11 mouse cellular contexts compared by ENCODE assay signal in the genomic region with DNA sequence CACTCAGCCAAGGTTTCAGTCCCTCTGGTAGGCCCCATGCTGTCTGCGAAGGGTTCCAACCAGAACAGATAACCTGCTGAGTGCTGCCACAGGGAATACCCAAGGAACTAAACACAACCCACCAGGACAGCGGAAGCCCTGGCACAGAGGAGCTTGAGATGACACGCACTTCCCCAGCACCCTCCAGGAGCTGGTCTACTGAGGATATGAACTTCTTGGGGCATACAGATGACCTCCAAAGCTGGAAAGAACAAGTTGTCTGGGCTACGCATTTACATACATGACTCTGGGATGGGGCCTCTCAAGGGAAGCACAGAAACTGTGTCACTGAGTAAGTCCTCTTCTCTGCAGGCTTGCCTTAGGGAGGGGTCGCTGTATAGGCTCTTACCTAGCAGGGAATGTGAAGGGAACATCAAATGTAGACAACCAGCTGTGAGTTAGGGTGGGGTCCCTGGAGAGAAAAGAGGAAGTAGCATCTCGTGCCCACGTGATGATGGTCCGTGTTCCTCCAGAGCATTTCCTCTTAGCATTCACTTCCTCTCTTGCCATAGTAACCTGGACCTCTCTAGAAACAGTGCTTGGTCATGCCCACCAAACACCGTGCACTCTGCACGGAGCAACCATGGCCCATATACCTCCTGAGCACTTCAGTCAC. TPM values are rescaled to one million over a fixed set of nuclear protein-coding genes. Genes with fewer than 3 reads are reported as not detected.
DNase-seq lines count a peak whose midpoint lies in the region; ATAC-seq lines count a peak whose summit lies in the region.
"Had no signal": no experiment of that assay in that cellular context is flagged by ENCODE, and none has a peak within 500 bp of the region (broad histone marks: within the 10 kb centered on the region; RNA-seq: fewer than 3 reads in every experiment).

No protein-coding gene starts in this region.

- no peaks in the 10 kb centered on the region for H3K9me3 ChIP-seq in intestine, embryonic 16.5 days (ENCODE audit: control insufficient read depth, low read length)
- H3K9me3 ChIP-seq in intestine, embryonic 15.5 days, result no peaks in the 10 kb centered on the region
- no peaks in the 10 kb centered on the region for H3K9me3 ChIP-seq in liver, embryonic 13.5 days (replicated peaks)
- no peaks in the 10 kb centered on the region for H3K9me3 ChIP-seq in kidney, embryonic 14.5 days (ENCODE audit: control insufficient read depth, low read length)
- H3K9me3 ChIP-seq: kidney, embryonic 15.5 days; lung, embryonic 15.5 days had no signal

- H3K4me3 ChIP-seq in intestine, embryonic 16.5 days (ENCODE audit: low read length), result no peak overlapping the region
- no peak overlapping the region for H3K4me3 ChIP-seq in intestine, embryonic 15.5 days (replicated peaks)
- H3K4me3 ChIP-seq in liver, embryonic 13.5 days (replicated peaks), result no peak overlapping the region
- no peak overlapping the region for H3K4me3 ChIP-seq in kidney, embryonic 14.5 days (ENCODE audit: low read length)
- H3K4me3 ChIP-seq: kidney, embryonic 15.5 days; lung, embryonic 15.5 days had no signal

- H3K27ac ChIP-seq in intestine, embryonic 16.5 days (ENCODE audit: low read length), result peak overlapping the region; percentile 8; the same call in 1 of the 2 replicates
- no peak overlapping the region for H3K27ac ChIP-seq in intestine, embryonic 15.5 days
- H3K27ac ChIP-seq in liver, embryonic 13.5 days, result peak overlapping the region; percentile 45
- H3K27ac ChIP-seq in kidney, embryonic 14.5 days (ENCODE audit: low read depth, low read length), result no peak overlapping the region
- H3K27ac ChIP-seq: lung, embryonic 15.5 days had no signal

- no peak overlapping the region for H3K4me2 ChIP-seq in intestine, embryonic 16.5 days (ENCODE audit: low read depth, low read length)
- no peak overlapping the region for H3K4me2 ChIP-seq in intestine, embryonic 15.5 days (replicated peaks)
- no peak overlapping the region for H3K4me2 ChIP-seq in liver, embryonic 13.5 days
- no peak overlapping the region for H3K4me2 ChIP-seq in kidney, embryonic 14.5 days (replicated peaks; ENCODE audit: low read depth, low read length)
- H3K4me2 ChIP-seq: kidney, embryonic 15.5 days; lung, embryonic 15.5 days had no signal

- 84% methylated on average over 10 of the region's 10 CpGs for WGBS in intestine, embryonic 16.5 days
- WGBS in intestine, embryonic 15.5 days, result 82% methylated on average over 10 of the region's 10 CpGs
- 48% methylated on average over 10 of the region's 10 CpGs for WGBS in liver, embryonic 13.5 days (ENCODE audit: insufficient replicate concordance)
- 91% methylated on average over 10 of the region's 10 CpGs for WGBS in kidney, embryonic 14.5 days

- no peak for ATAC-seq in intestine, embryonic 16.5 days
- no peak for ATAC-seq in intestine, embryonic 15.5 days
- ATAC-seq in liver, embryonic 13.5 days (ENCODE audit: low read depth), result no peak
- no peak for ATAC-seq in kidney, embryonic 14.5 days (ENCODE audit: low FRiP score, low TSS enrichment)

- no peaks in the 10 kb centered on the region for H3K27me3 ChIP-seq in intestine, embryonic 16.5 days (replicated peaks; ENCODE audit: control insufficient read depth, insufficient read depth, low read length)
- H3K27me3 ChIP-seq in intestine, embryonic 15.5 days (replicated peaks), result no peaks in the 10 kb centered on the region
- no peaks in the 10 kb centered on the region for H3K27me3 ChIP-seq in liver, embryonic 13.5 days
- no peaks in the 10 kb centered on the region for H3K27me3 ChIP-seq in kidney, embryonic 14.5 days (ENCODE audit: control insufficient read depth, insufficient read depth, low read length)
- H3K27me3 ChIP-seq: kidney, embryonic 15.5 days; lung, embryonic 15.5 days had no signal

- no peak overlapping the region for H3K9ac ChIP-seq in intestine, embryonic 16.5 days (ENCODE audit: low read depth, low read length)
- H3K9ac ChIP-seq in intestine, embryonic 15.5 days, result no peak overlapping the region
- H3K9ac ChIP-seq in liver, embryonic 13.5 days, result no peak overlapping the region
- no peak overlapping the region for H3K9ac ChIP-seq in kidney, embryonic 14.5 days (ENCODE audit: low read depth, low read length)
- H3K9ac ChIP-seq: kidney, embryonic 15.5 days; lung, embryonic 15.5 days had no signal

- DNase-seq in ZHBTc4 (ENCODE audit: low read depth, low spot score), result peak; percentile 86
- DNase-seq in liver, embryonic 13.5 days, result no peak
- peak; percentile 49 for DNase-seq in spleen, adult 12 weeks (ENCODE audit: low spot score)
- DNase-seq in kidney, postnatal 14 days, result no peak
- no peak for DNase-seq in layer of hippocampus, postnatal 10 days (ENCODE audit: low spot score in 2 of 2)
- DNase-seq: right cerebral cortex, postnatal 14 days had no signal

- no peaks in the 10 kb centered on the region; the same call in 1 of the 2 replicates for H3K36me3 ChIP-seq in intestine, embryonic 16.5 days (ENCODE audit: control insufficient read depth, insufficient read depth, low read length)
- no peaks in the 10 kb centered on the region for H3K36me3 ChIP-seq in intestine, embryonic 15.5 days
- H3K36me3 ChIP-seq in liver, embryonic 13.5 days, result no peaks in the 10 kb centered on the region
- H3K36me3 ChIP-seq in kidney, embryonic 14.5 days (ENCODE audit: control insufficient read depth, insufficient read depth, low read length), result no peaks in the 10 kb centered on the region
- H3K36me3 ChIP-seq: kidney, embryonic 15.5 days; lung, embryonic 15.5 days had no signal

- H3K4me1 ChIP-seq in intestine, embryonic 16.5 days (ENCODE audit: control insufficient read depth, insufficient read depth, low read length), result peaks cover 14% of the 10 kb centered on the region
- H3K4me1 ChIP-seq in intestine, embryonic 15.5 days (replicated peaks), result peaks cover 18% of the 10 kb centered on the region; the same call in 1 of the 2 replicates
- peaks cover 77% of the 10 kb centered on the region for H3K4me1 ChIP-seq in liver, embryonic 13.5 days (replicated peaks)
- H3K4me1 ChIP-seq in kidney, embryonic 14.5 days (ENCODE audit: control insufficient read depth, insufficient read depth, low read length), result peaks cover 35% of the 10 kb centered on the region; the same call in 1 of the 2 replicates

RNA-seq across cellular contexts. Expression of gene Tbc1d14, which starts 30.2 kb away (rescaled TPM):
- polyA plus RNA-seq in intestine, embryonic 16.5 days (2015; fragmentation: Nextera tagmentation; extraction: Ambion mirVana), result 30.7 and 34.0 TPM in 2 replicates
- polyA plus RNA-seq in intestine, embryonic 15.5 days (2015; fragmentation: Nextera tagmentation; extraction: Ambion mirVana), result 30.0 and 30.3 TPM in 2 replicates
- polyA plus RNA-seq in liver, embryonic 13.5 days (2015; fragmentation: Nextera tagmentation; extraction: Ambion mirVana), result 9.4 and 10.9 TPM in 2 replicates
- polyA plus RNA-seq in kidney, embryonic 14.5 days (2014; fragmentation: Nextera tagmentation; extraction: Ambion mirVana), result 27.7 and 49.9 TPM in 2 replicates
- total RNA-seq in layer of hippocampus, postnatal 10 days (2021), result 10 to 100 TPM; 90.1 to 92.7 TPM

Comparison
In these comparisons a context has a peak if more than half of its experiments do, and no peak if none do; other contexts are left out.
1. H3K27ac ChIP-seq: peak in intestine, embryonic 16.5 days (single experiment) and liver, embryonic 13.5 days (single experiment); none in intestine, embryonic 15.5 days (single experiment) and kidney, embryonic 14.5 days (single experiment).
2. DNase-seq: peak in ZHBTc4 (single experiment) and spleen, adult 12 weeks (single experiment); none in liver, embryonic 13.5 days (single experiment), kidney, postnatal 14 days (single experiment) and layer of hippocampus, postnatal 10 days (0 of 2).